Mouse (Mus musculus) forebrain, postnatal 0 days (tissue): ENCODE results near the gene Gm12184. TPM values are rescaled to one million over a fixed set of nuclear protein-coding genes. Genes with fewer than 3 reads are reported as not detected.
"Not testable (repeated sequence)": the region's sequence is repeated elsewhere in the genome, so short reads cannot be mapped to it uniquely, and the experiment has no call there.

Source experiments
- ATAC-seq: fragments of 200-750 bp; cut with Nextera tagmentation; 2 replicates; pipeline ENCODE4 v1.8.0; 2017; ENCODE audit warnings: mild to moderate bottlenecking, moderate library complexity
- DNase-seq: peaks from one replicate; pipeline ENCODE4 v3.0.0-alpha.2; 2015
- H3K27ac ChIP-seq: fragments of 300-500 bp; sonication (generic); 2 replicates; pipeline ENCODE4 v1.5.1; 2014; ENCODE audit warnings: low read depth, mild to moderate bottlenecking, antibody characterized with exemption, low read length, moderate library complexity, mixed read lengths
- H3K27me3 ChIP-seq: fragments of 300-500 bp; sonication (generic); 2 replicates; pipeline ENCODE4 v1.6.1; 2014; ENCODE audit warnings: mild to moderate bottlenecking, low read length, mixed read lengths; ENCODE audit not compliant: insufficient read depth
- H3K36me3 ChIP-seq: fragments of 300-500 bp; sonication (generic); 2 replicates; pipeline ENCODE4 v1.6.1; 2014; ENCODE audit warnings: mild to moderate bottlenecking, moderate library complexity; ENCODE audit not compliant: insufficient read depth
- H3K4me1 ChIP-seq: fragments of 300-500 bp; sonication (generic); 2 replicates; pipeline ENCODE4 v1.6.1; 2014; ENCODE audit warnings: antibody characterized with exemption; ENCODE audit not compliant: insufficient read depth
- H3K4me2 ChIP-seq: fragments of 300-500 bp; sonication (generic); 2 replicates; pipeline ENCODE4 v1.6.1; 2014; ENCODE audit warnings: low read depth, mild to moderate bottlenecking, moderate library complexity
- H3K4me3 ChIP-seq: fragments of 300-500 bp; sonication (generic); 2 replicates; pipeline ENCODE4 v1.5.1; 2014; ENCODE audit warnings: low read depth, low read length, mixed read lengths
- H3K9ac ChIP-seq: fragments of 300-500 bp; sonication (generic); 2 replicates; pipeline ENCODE4 v1.6.1; 2014; ENCODE audit warnings: mild to moderate bottlenecking
- H3K9me3 ChIP-seq: fragments of 300-500 bp; sonication (generic); 2 replicates; pipeline ENCODE4 v1.6.1; 2016; ENCODE audit warnings: low read length
- CTCF ChIP-seq: sonication (generic); IDR thresholded peaks from 2 replicates; pipeline ENCODE4 v1.5.1; 2016; ENCODE audit warnings: antibody characterized with exemption, control low read depth, low read depth
- whole genome bisulfite sequencing: fragments of 180-500 bp; shearing (Covaris S2); extraction: QIAGEN DNeasy Blood & Tissue Kit; methylation state at CpG from one replicate; pipeline ENCODE4 v1.1.7; 2014; 5-methylcytosine and 5-hydroxymethylcytosine counted together
- polyA plus RNA-seq: library from polyadenylated mRNA; unstranded; fragments of >200 nt; fragmentation: Nextera tagmentation; extraction: Ambion mirVana; gene quantifications from 2 replicates; pipeline ENCODE4 v1.2.1, GENCODE M21; 2015
- total RNA-seq: library from RNA; depleted of rRNA; stranded (reverse); fragments of >200 nt; gene quantifications from 2 replicates; pipeline ENCODE4 v1.2.3, GENCODE M21; 2014

Gm12184 gene
- total and polyA plus RNA-seq, 2 experiments from 2014 or later = 3.7 to 9.3 TPM

GRCm38 (mm10) chr11:48831273-48831672, 4.8 kb upstream of the Gm12184 start:
- no peaks in the 10 kb centered on the region for H3K4me1 ChIP-seq
- no peak for TF ChIP-seq CTCF
- H3K9me3 ChIP-seq = no peaks in the 10 kb centered on the region
- DNase-seq = no peak
- H3K36me3 ChIP-seq = no peaks in the 10 kb centered on the region
- H3K4me3 ChIP-seq = no peak overlapping the region
- no peak overlapping the region for H3K4me2 ChIP-seq
- 84% methylated on average over 2 of the region's 2 CpGs for WGBS
- no peak overlapping the region for H3K27ac ChIP-seq
- ATAC-seq = no peak
- peaks cover 4% of the 10 kb centered on the region; the same call in 1 of the 2 replicates for H3K27me3 ChIP-seq
- H3K9ac ChIP-seq = no peak overlapping the region

GRCm38 (mm10) chr11:48830279-48830678, 3.8 kb upstream of the Gm12184 start:
- Histone ChIP-seq H3K36me3 (no peaks in the 10 kb centered on the region), H3K4me3 (no peak overlapping the region), H3K27me3 (peaks cover 4% of the 10 kb centered on the region; the same call in 1 of the 2 replicates), H3K9me3 (no peaks in the 10 kb centered on the region), H3K4me1 (no peaks in the 10 kb centered on the region), H3K27ac (no peak overlapping the region), H3K4me2 (no peak overlapping the region), H3K9ac (no peak overlapping the region)
- TF ChIP-seq CTCF = no peak
- DNase-seq (no peak), ATAC-seq (no peak)
- 79% methylated on average over 2 of the region's 2 CpGs for WGBS

- 0 out of 2 replicates have a peak, but pooled peaks cover 6% of the 10 kb centered on the region for H3K4me1 ChIP-seq
- H3K9me3 ChIP-seq = no peaks in the 10 kb centered on the region
- no peaks in the 10 kb centered on the region for H3K36me3 ChIP-seq
- no peak overlapping the region for H3K27ac ChIP-seq
- WGBS = 69% methylated on average over 6 of the region's 6 CpGs
- no peak for TF ChIP-seq CTCF
- no peak overlapping the region for H3K9ac ChIP-seq
- peaks cover 14% of the 10 kb centered on the region for H3K27me3 ChIP-seq
- no peak overlapping the region for H3K4me3 ChIP-seq
- no peak for DNase-seq
- H3K4me2 ChIP-seq = no peak overlapping the region
- ATAC-seq = no peak
Observed at GRCm38 (mm10) chr11:48827926-48828325, 1.5 kb upstream of the Gm12184 start.

- WGBS = 0% methylated on average over 6 of the region's 6 CpGs
- no peak for TF ChIP-seq CTCF
- H3K9ac ChIP-seq = no peak overlapping the region
- H3K4me2 ChIP-seq = peak overlapping the region; percentile 44
- no peak for DNase-seq
- H3K4me1 ChIP-seq = 0 out of 2 replicates have a peak, but pooled peaks cover 6% of the 10 kb centered on the region
- peaks cover 14% of the 10 kb centered on the region for H3K27me3 ChIP-seq
- no peaks in the 10 kb centered on the region for H3K36me3 ChIP-seq
- H3K9me3 ChIP-seq = no peaks in the 10 kb centered on the region
- no peak overlapping the region for H3K27ac ChIP-seq
- no peak for ATAC-seq
- peak overlapping the region; percentile 35 for H3K4me3 ChIP-seq
Observed at GRCm38 (mm10) chr11:48826752-48827096, 269 bp upstream of the Gm12184 start.

- no peak overlapping the region for H3K27ac ChIP-seq
- H3K9ac ChIP-seq = no peak overlapping the region
- TF ChIP-seq CTCF = no peak
- DNase-seq (no peak), ATAC-seq (no peak)
- H3K4me2 ChIP-seq = peak overlapping the region; percentile 55
- H3K27me3 ChIP-seq = peaks cover 14% of the 10 kb centered on the region
- H3K4me3 ChIP-seq = peak overlapping the region; percentile 33
- no peaks in the 10 kb centered on the region for H3K36me3 ChIP-seq
- WGBS = 7% methylated on average over 22 of the region's 22 CpGs
- H3K4me1 ChIP-seq = 0 out of 2 replicates have a peak, but pooled peaks cover 6% of the 10 kb centered on the region
- no peaks in the 10 kb centered on the region for H3K9me3 ChIP-seq
Observed at GRCm38 (mm10) chr11:48824311-48824830, 2.1 kb downstream of the Gm12184 start.

GRCm38 (mm10) chr11:48823536-48823972, 2.9 kb downstream of the Gm12184 start:
- Histone ChIP-seq H3K4me1 (0 out of 2 replicates have a peak, but pooled peaks cover 6% of the 10 kb centered on the region), H3K36me3 (no peaks in the 10 kb centered on the region), H3K27me3 (peaks cover 14% of the 10 kb centered on the region), H3K27ac (no peak overlapping the region), H3K4me2 (peak overlapping the region; percentile 55), H3K4me3 (peak overlapping the region; percentile 33), H3K9me3 (no peaks in the 10 kb centered on the region), H3K9ac (no peak overlapping the region)
- under 1% methylated on average over 15 of the region's 15 CpGs for WGBS
- ATAC-seq (peak; percentile 44; the same call in 1 of the 2 replicates), DNase-seq (peak; percentile 88)
- no peak for TF ChIP-seq CTCF

GRCm38 (mm10) chr11:48822768-48823512, 3.5 kb downstream of the Gm12184 start:
- Histone ChIP-seq H3K9ac (no peak overlapping the region), H3K27ac (no peak overlapping the region), H3K4me1 (0 out of 2 replicates have a peak, but pooled peaks cover 6% of the 10 kb centered on the region), H3K36me3 (no peaks in the 10 kb centered on the region), H3K9me3 (no peaks in the 10 kb centered on the region), H3K4me2 (peak overlapping the region; percentile 55), H3K27me3 (peaks cover 14% of the 10 kb centered on the region), H3K4me3 (peak overlapping the region; percentile 33)
- no peak for TF ChIP-seq CTCF
- ATAC-seq (no peak), DNase-seq (no peak)
- WGBS = 37% methylated on average over 14 of the region's 14 CpGs

GRCm38 (mm10) chr11:48821299-48821698, 5.2 kb downstream of the Gm12184 start:
- H3K9me3 ChIP-seq, H3K4me2 ChIP-seq, H3K27ac ChIP-seq, H3K4me1 ChIP-seq, H3K4me3 ChIP-seq, ATAC-seq, H3K36me3 ChIP-seq, DNase-seq, H3K9ac ChIP-seq: not testable (repeated sequence)
- peaks cover 10% of the 10 kb centered on the region for H3K27me3 ChIP-seq
- 86% methylated on average over 14 of the region's 14 CpGs for WGBS
